Mouse (Mus musculus) embryonic facial prominence, embryonic 14.5 days (tissue): ENCODE data around the gene Dnase1l3. TPM values are rescaled to one million over a fixed set of nuclear protein-coding genes. Genes with fewer than 3 reads are reported as not detected.

Experiments used
- ATAC-seq: fragments of 200-750 bp; cut with Nextera tagmentation; 2 replicates; pipeline ENCODE4 v1.8.0; 2017; ENCODE audit warnings: low read depth, moderate number of reproducible peaks, moderate TSS enrichment
- DNase-seq: peaks from one replicate; pipeline ENCODE4 v3.0.0-alpha.2; 2015; ENCODE audit warnings: low spot score
- H3K27ac ChIP-seq: fragments of 300-500 bp; sonication (generic); replicated peaks from 2 replicates; pipeline ENCODE4 v1.5.1; 2014; ENCODE audit warnings: low read depth, mild to moderate bottlenecking, low read length, moderate library complexity
- H3K27me3 ChIP-seq: fragments of 300-500 bp; sonication (generic); replicated peaks from 2 replicates; pipeline ENCODE4 v1.6.1; 2014; ENCODE audit warnings: low read length; ENCODE audit not compliant: control insufficient read depth, insufficient read depth
- H3K36me3 ChIP-seq: fragments of 300-500 bp; sonication (generic); 2 replicates; pipeline ENCODE4 v1.6.1; 2014; ENCODE audit warnings: low read length, mixed read lengths; ENCODE audit not compliant: control insufficient read depth, insufficient read depth
- H3K4me1 ChIP-seq: fragments of 300-500 bp; sonication (generic); 2 replicates; pipeline ENCODE4 v1.6.1; 2014; ENCODE audit warnings: antibody characterized with exemption, low read length; ENCODE audit not compliant: control insufficient read depth, insufficient read depth
- H3K4me2 ChIP-seq: fragments of 300-500 bp; sonication (generic); 2 replicates; pipeline ENCODE4 v1.6.1; 2014; ENCODE audit warnings: low read depth, mild to moderate bottlenecking, low read length, moderate library complexity, mixed read lengths
- H3K4me3 ChIP-seq: fragments of 300-500 bp; sonication (generic); 2 replicates; pipeline ENCODE4 v1.5.1; 2014; ENCODE audit warnings: low read depth, mild to moderate bottlenecking, low read length
- H3K9ac ChIP-seq: fragments of 300-500 bp; sonication (generic); 2 replicates; pipeline ENCODE4 v1.6.1; 2014; ENCODE audit warnings: low read depth, mild to moderate bottlenecking, low read length, moderate library complexity, mixed read lengths
- H3K9me3 ChIP-seq: fragments of 300-500 bp; sonication (generic); 2 replicates; pipeline ENCODE4 v1.6.1; 2016; ENCODE audit warnings: low read length; ENCODE audit not compliant: control insufficient read depth
- WGBS: fragments of 180-500 bp; shearing (Covaris S2); extraction: QIAGEN DNeasy Blood & Tissue Kit; methylation state at CpG from one replicate; pipeline ENCODE4 v1.1.7; 2014; 5-methylcytosine and 5-hydroxymethylcytosine counted together
- polyA plus RNA-seq: library from polyadenylated mRNA; unstranded; fragments of >200 nt; fragmentation: Nextera tagmentation; extraction: Ambion mirVana; gene quantifications from 2 replicates; pipeline ENCODE4 v1.2.1, GENCODE M21; 2014

The Dnase1l3 gene
- polyA plus RNA-seq, 1 experiment from 2014 or later: 0.89 TPM

DNA sequence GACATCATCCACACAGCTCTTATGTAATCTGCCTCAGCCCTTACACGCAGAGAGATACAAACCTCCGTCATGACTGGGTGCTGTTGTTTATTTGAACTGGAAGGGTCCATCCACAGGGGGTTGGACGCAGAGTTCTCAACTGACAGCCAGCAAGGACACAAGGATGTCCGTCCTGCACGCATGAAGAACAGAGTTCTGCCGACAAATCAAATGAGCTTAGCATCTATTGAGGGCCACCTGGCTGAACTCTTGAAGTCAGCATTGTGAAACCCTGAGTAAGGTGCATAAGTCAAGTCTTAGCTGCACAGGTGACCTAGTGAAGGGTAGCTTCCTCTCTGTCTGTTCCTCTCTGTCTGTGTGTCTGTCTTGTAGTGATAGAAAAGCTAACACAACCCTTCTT is 41.6 kb upstream of the Dnase1l3 start:
- Histone ChIP-seq H3K4me3 (no peak overlapping the region), H3K4me1 (no peaks in the 10 kb centered on the region), H3K27ac (no peak overlapping the region), H3K9me3 (no peaks in the 10 kb centered on the region), H3K27me3 (no peaks in the 10 kb centered on the region), H3K9ac (no peak overlapping the region), H3K36me3 (0 out of 2 replicates have a peak, but pooled peaks cover 3% of the 10 kb centered on the region), H3K4me2 (no peak overlapping the region)
- no peak for ATAC-seq
- DNase-seq: no peak
- 83% methylated on average over 6 of the region's 6 CpGs for WGBS

- no peak for DNase-seq
- H3K4me2 ChIP-seq: no peak overlapping the region
- H3K27ac ChIP-seq: no peak overlapping the region
- 67% methylated on average over 5 of the region's 5 CpGs for WGBS
- no peak overlapping the region for H3K9ac ChIP-seq
- no peaks in the 10 kb centered on the region for H3K4me1 ChIP-seq
- no peaks in the 10 kb centered on the region for H3K36me3 ChIP-seq
- no peak for ATAC-seq
- H3K27me3 ChIP-seq: no peaks in the 10 kb centered on the region
- H3K4me3 ChIP-seq: no peak overlapping the region
- no peaks in the 10 kb centered on the region for H3K9me3 ChIP-seq
Observed at GRCm38 (mm10) chr14:8034561-8034960, 40.2 kb upstream of the Dnase1l3 start.

DNA sequence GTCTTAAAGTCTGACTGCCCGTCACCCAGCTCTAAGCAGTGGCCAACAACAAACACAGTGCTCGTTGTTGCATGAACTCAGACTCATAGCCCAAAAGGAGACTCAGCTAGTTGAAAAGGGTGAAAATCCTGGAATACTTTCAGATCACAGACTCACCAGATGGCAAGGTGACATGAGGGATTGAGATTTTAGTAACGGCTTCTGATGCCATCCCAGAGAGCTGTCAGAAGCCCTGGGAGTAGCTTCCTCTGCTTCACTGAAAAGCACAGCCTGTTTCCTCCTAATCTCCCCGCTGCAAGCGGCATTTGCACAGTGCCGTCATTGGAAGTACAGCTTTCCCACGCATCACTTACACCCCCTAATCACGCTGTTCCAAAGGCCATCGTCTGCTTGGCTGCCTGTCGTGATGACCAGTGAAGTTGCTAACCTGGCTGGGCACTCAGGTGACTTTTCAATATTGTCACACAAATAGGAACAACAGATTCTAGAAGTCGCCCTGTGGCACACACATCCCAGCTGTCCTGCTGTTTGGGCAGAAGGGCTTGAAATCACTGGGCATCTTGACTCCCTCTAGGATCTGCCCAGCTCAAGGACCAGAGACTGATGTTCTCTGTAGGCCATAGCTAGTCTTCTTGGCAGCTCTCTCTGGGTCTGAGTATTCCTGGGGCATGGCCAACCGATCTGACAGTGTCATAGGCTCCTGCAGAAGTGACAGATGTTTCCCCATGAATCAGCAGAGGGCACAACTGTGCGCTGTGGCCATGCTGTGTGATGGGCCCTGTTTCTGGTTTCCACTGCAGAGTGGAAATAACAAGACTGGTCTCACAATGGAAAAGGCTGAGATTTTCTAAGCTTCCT is 37.9 kb upstream of the Dnase1l3 start:
- no peaks in the 10 kb centered on the region for H3K4me1 ChIP-seq
- ATAC-seq: no peak
- no peaks in the 10 kb centered on the region for H3K36me3 ChIP-seq
- H3K9me3 ChIP-seq: no peaks in the 10 kb centered on the region
- no peaks in the 10 kb centered on the region for H3K27me3 ChIP-seq
- no peak overlapping the region for H3K27ac ChIP-seq
- H3K9ac ChIP-seq: no peak overlapping the region
- H3K4me2 ChIP-seq: no peak overlapping the region
- H3K4me3 ChIP-seq: no peak overlapping the region
- DNase-seq: no peak
- WGBS: 78% methylated on average over 13 of the region's 13 CpGs

DNA sequence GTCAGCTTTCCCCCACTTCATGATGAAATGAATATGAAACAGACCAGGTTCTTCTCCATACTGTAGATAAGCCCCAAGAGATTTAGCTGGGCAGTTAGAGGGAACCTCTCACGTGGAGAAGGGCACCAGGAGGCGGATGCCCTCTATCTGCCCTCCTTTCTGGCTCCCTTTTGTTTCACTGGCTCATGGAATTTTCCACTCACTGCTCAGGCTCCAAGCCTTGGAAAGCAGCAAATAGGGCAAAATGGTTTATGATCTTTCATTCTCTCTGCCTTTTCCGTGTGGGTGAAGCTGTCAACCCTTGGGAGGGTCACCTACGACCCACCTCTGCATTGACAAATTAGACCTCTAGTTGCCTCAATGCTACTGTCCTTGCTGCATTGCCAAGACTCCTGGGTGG is 36.2 kb upstream of the Dnase1l3 start:
- Histone ChIP-seq H3K4me1 (no peaks in the 10 kb centered on the region), H3K27me3 (no peaks in the 10 kb centered on the region), H3K9me3 (no peaks in the 10 kb centered on the region), H3K27ac (no peak overlapping the region), H3K36me3 (no peaks in the 10 kb centered on the region), H3K4me2 (no peak overlapping the region), H3K4me3 (no peak overlapping the region), H3K9ac (no peak overlapping the region)
- DNase-seq: no peak
- 60% methylated on average over 4 of the region's 4 CpGs for WGBS
- no peak for ATAC-seq

DNA sequence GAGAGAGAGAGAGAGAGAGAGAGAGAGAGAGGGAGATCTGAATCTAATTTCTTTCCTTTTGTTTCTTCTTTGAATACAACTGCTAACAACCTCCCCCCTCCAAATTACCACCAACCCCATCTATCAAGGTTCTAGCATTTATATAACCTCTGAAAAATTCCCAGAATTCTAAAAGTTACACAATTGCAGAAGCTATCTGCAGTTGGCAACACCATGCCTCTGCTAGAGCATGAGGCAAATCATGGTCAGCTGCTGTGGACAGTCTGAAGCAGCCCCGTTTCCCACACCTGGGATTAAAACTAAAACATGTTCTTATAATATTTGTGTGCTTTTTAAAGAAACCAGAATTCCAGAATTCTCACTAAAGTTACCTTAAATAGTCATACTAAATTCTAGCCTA is 35.4 kb upstream of the Dnase1l3 start:
- 82% methylated on average over 1 of the region's 1 CpGs for WGBS
- H3K36me3 ChIP-seq: no peaks in the 10 kb centered on the region
- no peaks in the 10 kb centered on the region for H3K27me3 ChIP-seq

GRCm38 (mm10) chr14:8028086-8028485 is 33.7 kb upstream of the Dnase1l3 start:
- no peaks in the 10 kb centered on the region for H3K9me3 ChIP-seq
- H3K9ac ChIP-seq: no peak overlapping the region
- no peak overlapping the region for H3K4me2 ChIP-seq
- H3K4me3 ChIP-seq: no peak overlapping the region
- DNase-seq: no peak
- WGBS: 83% methylated on average over 5 of the region's 5 CpGs
- H3K27ac ChIP-seq: no peak overlapping the region
- no peaks in the 10 kb centered on the region for H3K4me1 ChIP-seq
- no peaks in the 10 kb centered on the region for H3K36me3 ChIP-seq
- H3K27me3 ChIP-seq: no peaks in the 10 kb centered on the region
- no peak for ATAC-seq

More for the DNA sequence above, 35.4 kb upstream of the Dnase1l3 start:
- Histone ChIP-seq H3K9me3 (no peaks in the 10 kb centered on the region), H3K4me1 (no peaks in the 10 kb centered on the region), H3K4me3 (no peak overlapping the region), H3K4me2 (no peak overlapping the region), H3K9ac (no peak overlapping the region), H3K27ac (no peak overlapping the region)
- no peak for DNase-seq
- ATAC-seq: no peak

DNA sequence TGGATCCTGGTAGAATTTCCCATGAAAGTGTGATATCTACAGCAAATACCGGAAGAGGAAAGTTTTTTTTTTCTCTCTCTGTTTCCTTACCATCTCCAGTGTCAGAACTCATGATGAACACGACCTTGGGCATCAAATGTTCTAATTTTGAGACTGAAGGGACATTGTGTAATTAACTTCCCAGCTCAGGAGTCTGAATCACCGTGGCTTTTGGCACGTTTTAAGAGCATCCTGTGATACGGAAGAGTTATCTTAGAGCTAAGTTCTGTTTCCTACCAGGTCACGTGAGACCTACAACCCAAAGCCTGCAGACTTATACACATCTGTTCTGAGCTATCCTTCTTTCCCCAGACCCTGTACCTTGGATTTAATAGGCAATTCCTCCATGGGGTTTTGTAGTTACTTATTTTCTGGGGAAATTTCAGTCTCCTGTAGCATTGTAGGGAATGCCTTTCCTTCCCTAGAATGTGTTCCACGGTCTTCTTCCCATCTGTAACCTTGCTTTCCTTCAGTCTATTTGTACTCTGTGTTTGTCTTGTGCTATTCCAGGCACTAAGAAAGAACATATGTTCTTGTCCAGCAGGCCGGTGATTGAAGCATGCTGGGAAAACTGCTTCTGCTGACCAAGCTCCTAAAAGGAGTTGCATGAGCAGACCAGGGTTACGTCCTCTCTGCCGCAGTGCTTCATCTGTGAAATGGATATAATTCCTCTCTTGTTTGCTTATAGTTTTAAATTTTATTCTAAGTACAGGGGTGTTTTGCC is 32.6 kb upstream of the Dnase1l3 start:
- Histone ChIP-seq H3K4me1 (no peaks in the 10 kb centered on the region), H3K27ac (no peak overlapping the region), H3K9me3 (no peaks in the 10 kb centered on the region), H3K4me2 (no peak overlapping the region), H3K27me3 (no peaks in the 10 kb centered on the region), H3K36me3 (no peaks in the 10 kb centered on the region), H3K4me3 (no peak overlapping the region), H3K9ac (no peak overlapping the region)
- 71% methylated on average over 10 of the region's 10 CpGs for WGBS
- no peak for ATAC-seq
- no peak for DNase-seq

DNA sequence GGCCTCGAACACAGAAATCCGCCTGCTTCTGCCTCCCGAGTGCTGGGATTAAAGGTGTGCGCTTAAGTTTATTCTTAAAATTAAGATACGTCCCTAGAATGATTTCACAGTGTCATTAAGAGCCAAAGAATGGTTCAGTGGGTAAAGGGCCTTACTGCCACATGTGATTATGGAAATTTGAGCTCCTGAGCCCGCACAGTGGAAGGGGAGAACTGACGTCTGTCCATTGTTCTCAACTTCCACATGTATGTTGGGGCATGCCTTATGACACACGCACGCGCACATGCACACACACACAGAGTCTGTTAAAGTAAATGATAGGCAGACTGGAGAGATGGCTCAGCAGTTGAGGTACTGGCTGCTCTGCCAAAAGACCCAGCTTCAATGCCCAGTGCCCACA is 30.6 kb upstream of the Dnase1l3 start:
- Histone ChIP-seq H3K4me3 (no peak overlapping the region), H3K9me3 (no peaks in the 10 kb centered on the region), H3K27me3 (no peaks in the 10 kb centered on the region), H3K9ac (no peak overlapping the region), H3K4me1 (no peaks in the 10 kb centered on the region), H3K36me3 (no peaks in the 10 kb centered on the region), H3K4me2 (no peak overlapping the region), H3K27ac (no peak overlapping the region)
- WGBS: 84% methylated on average over 10 of the region's 10 CpGs
- DNase-seq (no peak), ATAC-seq (no peak)
